Mouse (Mus musculus): ENCODE data around the gene Ip6k3.

DNA sequence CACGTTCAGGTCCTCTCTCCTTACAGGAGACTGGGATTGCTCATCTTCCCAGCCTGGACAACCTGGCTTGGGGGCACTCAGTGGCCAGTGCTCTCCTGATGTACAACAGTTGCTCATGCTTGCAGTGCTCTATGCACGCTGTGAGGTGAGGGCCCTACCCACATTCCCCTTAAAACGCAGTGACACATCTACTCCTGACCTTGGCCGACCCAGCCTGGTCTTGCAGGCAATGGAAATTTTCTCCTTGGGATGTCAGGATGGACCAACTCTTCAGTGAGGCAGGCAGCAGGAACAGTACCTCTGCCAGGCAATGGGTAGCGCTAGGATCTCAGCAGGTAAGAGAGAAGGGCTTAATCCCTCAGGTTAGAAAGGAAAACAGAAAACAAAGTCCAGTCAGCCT is 19.5 kb upstream of the Ip6k3 start:
- TF ChIP-seq CTCF (IDR thresholded peaks at IDR 0.05; ENCODE audit: low read depth, low read length) (no peak), EP300 (IDR thresholded peaks at IDR 0.05; ENCODE audit: insufficient read depth, low read depth, low read length) (no peak)
